Mouse (Mus musculus) forebrain, postnatal 0 days (tissue): ENCODE measurements at regions not wholly inside any gene's neighbourhood (a gene's known extent, or its start where the extent isn't known, plus 50 kb on each side); places are given as distances from the start of the nearest gene placed in this dataset.

Experiments used
- ATAC-seq: fragments of 200-750 bp; cut with Nextera tagmentation; 2 replicates; pipeline ENCODE4 v1.8.0; 2017; ENCODE audit warnings: mild to moderate bottlenecking, moderate library complexity
- DNase-seq: peaks from one replicate; pipeline ENCODE4 v3.0.0-alpha.2; 2015
- H3K27ac ChIP-seq: fragments of 300-500 bp; sonication (generic); 2 replicates; pipeline ENCODE4 v1.5.1; 2014; ENCODE audit warnings: low read depth, mild to moderate bottlenecking, antibody characterized with exemption, low read length, moderate library complexity, mixed read lengths
- H3K27me3 ChIP-seq: fragments of 300-500 bp; sonication (generic); 2 replicates; pipeline ENCODE4 v1.6.1; 2014; ENCODE audit warnings: mild to moderate bottlenecking, low read length, mixed read lengths; ENCODE audit not compliant: insufficient read depth
- H3K36me3 ChIP-seq: fragments of 300-500 bp; sonication (generic); 2 replicates; pipeline ENCODE4 v1.6.1; 2014; ENCODE audit warnings: mild to moderate bottlenecking, moderate library complexity; ENCODE audit not compliant: insufficient read depth
- H3K4me1 ChIP-seq: fragments of 300-500 bp; sonication (generic); 2 replicates; pipeline ENCODE4 v1.6.1; 2014; ENCODE audit warnings: antibody characterized with exemption; ENCODE audit not compliant: insufficient read depth
- H3K4me2 ChIP-seq: fragments of 300-500 bp; sonication (generic); 2 replicates; pipeline ENCODE4 v1.6.1; 2014; ENCODE audit warnings: low read depth, mild to moderate bottlenecking, moderate library complexity
- H3K4me3 ChIP-seq: fragments of 300-500 bp; sonication (generic); 2 replicates; pipeline ENCODE4 v1.5.1; 2014; ENCODE audit warnings: low read depth, low read length, mixed read lengths
- H3K9ac ChIP-seq: fragments of 300-500 bp; sonication (generic); 2 replicates; pipeline ENCODE4 v1.6.1; 2014; ENCODE audit warnings: mild to moderate bottlenecking
- H3K9me3 ChIP-seq: fragments of 300-500 bp; sonication (generic); 2 replicates; pipeline ENCODE4 v1.6.1; 2016; ENCODE audit warnings: low read length
- CTCF ChIP-seq: sonication (generic); IDR thresholded peaks from 2 replicates; pipeline ENCODE4 v1.5.1; 2016; ENCODE audit warnings: antibody characterized with exemption, control low read depth, low read depth
- WGBS: fragments of 180-500 bp; shearing (Covaris S2); extraction: QIAGEN DNeasy Blood & Tissue Kit; methylation state at CpG from one replicate; pipeline ENCODE4 v1.1.7; 2014; 5-methylcytosine and 5-hydroxymethylcytosine counted together

DNA sequence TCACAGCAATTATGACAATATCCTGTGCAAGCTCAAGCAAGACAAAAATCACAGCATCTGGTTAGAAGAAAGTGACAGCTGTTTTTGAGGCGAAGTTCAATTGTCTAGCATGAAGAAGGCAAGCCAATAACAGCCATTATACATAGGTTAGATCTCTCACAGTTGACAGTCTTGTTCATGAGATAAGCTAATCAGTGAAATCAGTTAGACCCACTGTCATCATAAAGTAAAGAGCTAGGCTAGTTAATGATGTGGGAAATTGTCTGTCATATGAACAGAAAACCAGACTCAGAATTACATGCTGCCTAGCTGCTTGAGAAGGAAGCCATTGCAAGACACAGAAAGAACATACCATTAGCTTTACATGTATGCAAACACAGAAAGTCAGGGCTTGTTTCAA is 470.2 kb upstream of the 5930422O12Rik start:
- DNase-seq (no peak), ATAC-seq (no peak; the same call in 1 of the 2 replicates)
- WGBS = 45% methylated on average over 1 of the region's 1 CpGs
- Histone ChIP-seq H3K27me3 (no peaks in the 10 kb centered on the region), H3K9ac (no peak overlapping the region), H3K36me3 (no peaks in the 10 kb centered on the region), H3K4me3 (no peak overlapping the region), H3K9me3 (no peaks in the 10 kb centered on the region), H3K4me1 (peaks cover 15% of the 10 kb centered on the region), H3K4me2 (no peak overlapping the region), H3K27ac (peak overlapping the region; percentile 66)
- no peak for TF ChIP-seq CTCF

- DNase-seq (peak; percentile 78), ATAC-seq (peak; percentile 79)
- no peak for TF ChIP-seq CTCF
- Histone ChIP-seq H3K4me2 (no peak overlapping the region), H3K27me3 (no peaks in the 10 kb centered on the region), H3K36me3 (no peaks in the 10 kb centered on the region), H3K27ac (peak overlapping the region; percentile 66), H3K4me3 (no peak overlapping the region), H3K9me3 (no peaks in the 10 kb centered on the region), H3K4me1 (peaks cover 15% of the 10 kb centered on the region), H3K9ac (no peak overlapping the region)
- 24% methylated on average over 4 of the region's 4 CpGs for WGBS
Observed at GRCm38 (mm10) chr8:32958855-32959254, 469.7 kb upstream of the 5930422O12Rik start.

DNA sequence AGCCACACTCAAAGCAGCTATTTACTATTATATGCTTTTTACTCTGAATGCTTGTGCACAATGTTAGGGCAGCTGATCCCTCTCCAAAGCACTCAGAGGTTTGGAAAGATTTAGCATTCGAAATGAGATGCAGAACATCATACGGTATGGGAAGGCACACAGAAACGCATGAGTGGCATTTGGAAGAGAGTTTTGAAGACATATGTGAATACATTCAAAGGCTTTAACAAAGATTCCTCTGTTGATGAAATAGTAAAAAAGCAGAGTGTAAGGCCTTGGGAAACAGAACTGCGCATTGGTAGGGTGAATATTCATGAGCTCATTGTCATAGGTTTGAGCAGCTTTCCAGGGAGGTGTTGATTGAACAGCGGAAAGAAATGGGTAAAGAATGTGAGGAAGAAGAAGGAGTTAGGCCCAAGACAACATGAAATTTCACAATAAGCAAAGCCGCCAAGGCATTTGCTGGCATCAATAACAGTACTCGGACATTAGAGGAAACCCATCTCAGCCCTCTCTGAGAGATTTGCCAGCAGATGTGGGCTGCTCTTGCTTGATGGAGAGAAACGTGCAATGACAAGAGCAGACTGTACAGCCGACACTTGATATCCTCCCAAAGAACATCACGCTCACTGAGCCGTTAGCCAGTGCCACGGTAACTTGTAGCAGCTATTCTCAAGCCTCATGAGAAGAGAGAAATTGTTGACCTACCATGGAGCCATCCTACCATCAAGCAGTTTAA is 469.0 kb upstream of the 5930422O12Rik start:
- Histone ChIP-seq H3K4me2 (no peak overlapping the region), H3K27ac (peak overlapping the region; percentile 66), H3K4me3 (no peak overlapping the region), H3K27me3 (no peaks in the 10 kb centered on the region), H3K36me3 (no peaks in the 10 kb centered on the region), H3K9me3 (no peaks in the 10 kb centered on the region), H3K4me1 (peaks cover 15% of the 10 kb centered on the region), H3K9ac (no peak overlapping the region)
- no peak for TF ChIP-seq CTCF
- DNase-seq (peak; percentile 66), ATAC-seq (peak; percentile 88)
- WGBS = 22% methylated on average over 12 of the region's 12 CpGs

- no peaks in the 10 kb centered on the region for H3K4me1 ChIP-seq
- no peak for TF ChIP-seq CTCF
- H3K4me2 ChIP-seq = no peak overlapping the region
- no peak for ATAC-seq
- no peak overlapping the region for H3K9ac ChIP-seq
- H3K9me3 ChIP-seq = no peaks in the 10 kb centered on the region
- 74% methylated on average over 3 of the region's 3 CpGs for WGBS
- H3K27me3 ChIP-seq = no peaks in the 10 kb centered on the region
- H3K36me3 ChIP-seq = no peaks in the 10 kb centered on the region
- H3K4me3 ChIP-seq = no peak overlapping the region
- H3K27ac ChIP-seq = no peak overlapping the region
- DNase-seq = no peak
Observed at GRCm38 (mm10) chr8:32990216-32990615, 438.3 kb upstream of the 5930422O12Rik start.

- H3K9ac ChIP-seq = no peak overlapping the region
- no peak for TF ChIP-seq CTCF
- no peaks in the 10 kb centered on the region for H3K9me3 ChIP-seq
- peak; percentile 52 for DNase-seq
- no peaks in the 10 kb centered on the region for H3K27me3 ChIP-seq
- H3K4me1 ChIP-seq = 0 out of 2 replicates have a peak, but pooled peaks cover 7% of the 10 kb centered on the region
- ATAC-seq = peak; percentile 74
- no peak overlapping the region for H3K27ac ChIP-seq
- H3K4me3 ChIP-seq = no peak overlapping the region
- H3K36me3 ChIP-seq = no peaks in the 10 kb centered on the region
- 10% methylated on average over 7 of the region's 7 CpGs for WGBS
- H3K4me2 ChIP-seq = peak overlapping the region; percentile 8; the same call in 1 of the 2 replicates
Observed at GRCm38 (mm10) chr8:33003967-33004564, 424.4 kb upstream of the 5930422O12Rik start.

GRCm38 (mm10) chr8:33004570-33004969 is 423.9 kb upstream of the 5930422O12Rik start:
- TF ChIP-seq CTCF = no peak
- Histone ChIP-seq H3K36me3 (no peaks in the 10 kb centered on the region), H3K9me3 (no peaks in the 10 kb centered on the region), H3K27ac (no peak overlapping the region), H3K4me1 (0 out of 2 replicates have a peak, but pooled peaks cover 7% of the 10 kb centered on the region), H3K27me3 (no peaks in the 10 kb centered on the region), H3K4me3 (no peak overlapping the region), H3K9ac (no peak overlapping the region), H3K4me2 (no peak overlapping the region)
- peak; percentile 85 for ATAC-seq
- peak; percentile 47 for DNase-seq
- WGBS = 5% methylated on average over 2 of the region's 2 CpGs

GRCm38 (mm10) chr8:33010106-33010505 is 418.4 kb upstream of the 5930422O12Rik start:
- Histone ChIP-seq H3K9ac (no peak overlapping the region), H3K9me3 (no peaks in the 10 kb centered on the region), H3K27me3 (no peaks in the 10 kb centered on the region), H3K4me2 (no peak overlapping the region), H3K4me3 (no peak overlapping the region), H3K4me1 (no peaks in the 10 kb centered on the region), H3K27ac (no peak overlapping the region), H3K36me3 (no peaks in the 10 kb centered on the region)
- DNase-seq (no peak), ATAC-seq (no peak)
- no peak for TF ChIP-seq CTCF
